Mouse (Mus musculus) heart, adult 2 months (tissue): ENCODE results near the gene Hspa8.

Experiments used
- CTCF ChIP-seq: fragments of 200-600 bp; IDR thresholded peaks from 2 replicates; pipeline ENCODE4 v1.8.1; 2022; ENCODE audit warnings: antibody characterized with exemption, mild to moderate bottlenecking, moderate library complexity
- POLR2A ChIP-seq: fragments of 200-500 bp; IDR thresholded peaks from 2 replicates; pipeline ENCODE4 v1.6.1; 2011; ENCODE audit warnings: mild to moderate bottlenecking, low read depth, low read length, control low read depth; ENCODE audit not compliant: insufficient read depth

GRCm38 (mm10) chr9:40796054-40796453 is 4.7 kb upstream of the Hspa8 start:
- TF ChIP-seq CTCF (no peak), POLR2A (no peak)
